Mouse (Mus musculus): Measurements from ENCODE around the gene Fam107b.
"Not testable (repeated sequence)": the region's sequence is repeated elsewhere in the genome, so short reads cannot be mapped to it uniquely, and the experiment has no call there.

Fam107b gene

GRCm38 (mm10) chr2:3712369-3713042 is 142.2 kb downstream of the Fam107b start:
- DNase-seq (ENCODE audit: low spot score) = peak; percentile 70

GRCm38 (mm10) chr2:3713212-3713681 is 143.0 kb downstream of the Fam107b start:
- DNase-seq (ENCODE audit: low spot score) = peak; percentile 97

- peak; percentile 25 for DNase-seq (ENCODE audit: low spot score)
Measured at GRCm38 (mm10) chr2:3713682-3714361, 143.5 kb downstream of the Fam107b start.

- DNase-seq (ENCODE audit: low spot score) = no peak
Measured at GRCm38 (mm10) chr2:3714511-3714910, 144.2 kb downstream of the Fam107b start.

- no peak for DNase-seq (ENCODE audit: low spot score)
Measured at GRCm38 (mm10) chr2:3715424-3715823, 145.1 kb downstream of the Fam107b start.

- DNase-seq (ENCODE audit: low spot score) = no peak
Measured at GRCm38 (mm10) chr2:3717268-3717667, 147.0 kb downstream of the Fam107b start.

- no peak for DNase-seq (ENCODE audit: low spot score)
Measured at GRCm38 (mm10) chr2:3717847-3718246, 147.6 kb downstream of the Fam107b start.

GRCm38 (mm10) chr2:3719436-3720121 is 149.3 kb downstream of the Fam107b start:
- not testable (repeated sequence) for DNase-seq (ENCODE audit: low spot score)

GRCm38 (mm10) chr2:3721107-3721506 is 150.8 kb downstream of the Fam107b start:
- DNase-seq (ENCODE audit: low spot score) = no peak

- DNase-seq (ENCODE audit: low spot score) = no peak
Measured at GRCm38 (mm10) chr2:3721974-3722373, 151.7 kb downstream of the Fam107b start.

- no peak for DNase-seq (ENCODE audit: low spot score)
Measured at GRCm38 (mm10) chr2:3723391-3724106, 153.3 kb downstream of the Fam107b start.

GRCm38 (mm10) chr2:3726501-3727078 is 156.3 kb downstream of the Fam107b start:
- DNase-seq (ENCODE audit: low spot score) = no peak

GRCm38 (mm10) chr2:3727225-3727930 is 157.1 kb downstream of the Fam107b start:
- DNase-seq (ENCODE audit: low spot score) = no peak

- no peak for DNase-seq (ENCODE audit: low spot score)
Measured at GRCm38 (mm10) chr2:3728090-3728489, 157.8 kb downstream of the Fam107b start.

- no peak for DNase-seq (ENCODE audit: low spot score)
Measured at GRCm38 (mm10) chr2:3729586-3729985, 159.3 kb downstream of the Fam107b start.

GRCm38 (mm10) chr2:3730744-3731143 is 160.5 kb downstream of the Fam107b start:
- DNase-seq (ENCODE audit: low spot score) = no peak

- no peak for DNase-seq (ENCODE audit: low spot score)
Measured at GRCm38 (mm10) chr2:3731316-3732015, 161.2 kb downstream of the Fam107b start.

- DNase-seq (ENCODE audit: low spot score) = no peak
Measured at GRCm38 (mm10) chr2:3737917-3738694, 167.8 kb downstream of the Fam107b start.

- DNase-seq (ENCODE audit: low spot score) = no peak
Measured at GRCm38 (mm10) chr2:3738734-3739133, 168.4 kb downstream of the Fam107b start.

Measured in urinary bladder, postnatal 14 days (tissue).